Mouse (Mus musculus) left cerebral cortex, adult 2 months (tissue): ENCODE results near the gene Olfr127. TPM values are rescaled to one million over a fixed set of nuclear protein-coding genes. Genes with fewer than 3 reads are reported as not detected.
"Not testable (repeated sequence)": the region's sequence is repeated elsewhere in the genome, so short reads cannot be mapped to it uniquely, and the experiment has no call there.

Experiments used
- DNase-seq, 2 experiments: peaks; one replicate each; pipeline ENCODE4 v3.0.0; 2021 to 2022; ENCODE audit warnings: low spot score in 2 of 2, mixed read lengths in 1 of 2; ENCODE audit errors: extremely low spot score in 1 of 2
- H3K27ac ChIP-seq: fragments of 200-600 bp; 2 replicates; pipeline ENCODE4 v1.8.1; 2022
- H3K4me3 ChIP-seq: fragments of 200-600 bp; 2 replicates; pipeline ENCODE4 v1.8.1; 2022
- CTCF ChIP-seq: fragments of 200-600 bp; IDR thresholded peaks from 2 replicates; pipeline ENCODE4 v1.8.1; 2022; ENCODE audit warnings: antibody characterized with exemption, mild to moderate bottlenecking, moderate library complexity
- intact Hi-C: fragments of 180-260 bp; cut with DNase I; formaldehyde crosslinking; loops from one replicate; pipeline ENCODE4 v1.15.1; 2025
- long read RNA-seq, 2 experiments: library from polyadenylated mRNA; stranded (forward); transcript quantifications; one replicate each; pipeline ENCODE4 v2.0.0; 2021; ENCODE audit warnings: borderline mapping rate in 2 of 2
- total RNA-seq, 2 experiments: library from RNA; stranded (reverse); gene quantifications; 2 replicates each; pipeline ENCODE4 v1.2.3; 2021

Olfr127 gene
- total RNA-seq: not detected
- long read RNA-seq, experiment 1: 0 reads
- long read RNA-seq, experiment 2: 0 reads

DNA sequence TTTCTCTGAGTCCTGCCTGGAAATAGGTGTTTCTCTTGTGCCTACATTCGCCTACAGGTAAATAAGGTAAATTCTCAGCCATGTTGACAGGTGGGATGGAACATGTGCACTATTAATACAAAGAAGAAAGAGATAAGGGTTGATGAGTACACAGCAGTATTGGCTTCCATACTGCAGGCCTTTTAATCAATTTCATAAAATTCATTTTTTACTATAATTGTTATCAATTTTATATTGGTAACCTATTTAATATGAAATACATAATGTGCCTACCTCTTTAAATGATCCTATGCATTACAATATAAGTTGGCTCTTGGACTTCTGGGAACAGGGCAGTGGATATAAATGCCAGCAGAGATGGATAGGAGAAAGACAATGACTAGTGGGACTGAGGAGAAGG, at the start of gene Olfr127:
Gene Olfr127, plus strand, starts transcription at position 301 of the 400 bp plus-strand sequence.
- Histone ChIP-seq H3K27ac (no peak within 1 kb of the TSS), H3K4me3 (no peak within 1 kb of the TSS)
- DNase-seq: no peak
- intact Hi-C loops: no loop called here
- TF ChIP-seq CTCF: no peak

DNA sequence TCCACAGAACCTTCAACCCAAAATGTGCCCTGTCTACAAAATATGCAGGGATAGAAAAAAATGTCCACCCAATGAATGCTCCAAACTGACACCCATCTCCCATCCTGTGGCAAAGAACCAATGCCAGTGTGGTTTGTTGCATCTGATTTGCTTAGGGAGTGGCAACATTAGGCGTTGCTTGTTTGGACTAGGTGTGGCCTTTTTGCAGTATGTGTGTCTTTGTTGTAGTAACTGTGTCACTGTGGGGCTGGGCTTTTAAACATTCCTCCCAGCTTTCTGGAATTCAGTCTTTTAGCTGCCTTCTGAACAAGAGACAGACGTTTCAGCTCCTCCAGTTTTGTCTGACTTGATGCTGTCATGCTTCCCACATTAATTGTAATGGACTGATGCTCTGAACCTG, 36.3 kb upstream of the Olfr127 start:
- intact Hi-C loops: no loop called here
- TF ChIP-seq CTCF: no peak
- Histone ChIP-seq H3K27ac (no peak overlapping the region), H3K4me3 (no peak overlapping the region)
- no peak for DNase-seq

DNA sequence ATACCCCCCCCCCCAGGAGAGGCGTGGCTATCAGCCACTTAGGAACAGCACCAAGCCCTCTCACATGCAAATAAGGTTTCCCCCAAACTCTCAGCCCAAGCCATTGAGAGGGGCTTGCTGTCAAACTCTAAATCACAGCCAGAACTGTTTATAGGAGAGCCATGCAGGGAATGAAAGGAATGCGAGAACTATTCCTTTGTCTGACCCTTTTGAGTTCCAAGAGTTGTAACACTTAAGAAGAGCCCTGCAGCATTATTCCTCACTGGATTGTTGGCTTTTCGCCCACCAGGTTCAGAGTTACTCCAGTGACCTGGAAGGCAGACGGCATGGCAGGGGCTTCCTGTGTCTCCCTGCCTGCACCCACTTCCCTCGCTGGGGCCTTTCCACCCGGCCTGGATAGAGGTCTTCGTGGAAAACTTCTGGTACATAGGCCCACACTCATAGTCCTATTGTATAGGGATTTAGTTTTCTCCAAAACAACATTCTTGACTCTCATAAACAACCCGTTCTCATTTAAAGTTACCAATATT, 30.5 kb upstream of the Olfr127 start:
- no peak overlapping the region for H3K4me3 ChIP-seq
- no peak for DNase-seq
- TF ChIP-seq CTCF: no peak
- H3K27ac ChIP-seq: no peak overlapping the region
- intact Hi-C loops: no loop called here

DNA sequence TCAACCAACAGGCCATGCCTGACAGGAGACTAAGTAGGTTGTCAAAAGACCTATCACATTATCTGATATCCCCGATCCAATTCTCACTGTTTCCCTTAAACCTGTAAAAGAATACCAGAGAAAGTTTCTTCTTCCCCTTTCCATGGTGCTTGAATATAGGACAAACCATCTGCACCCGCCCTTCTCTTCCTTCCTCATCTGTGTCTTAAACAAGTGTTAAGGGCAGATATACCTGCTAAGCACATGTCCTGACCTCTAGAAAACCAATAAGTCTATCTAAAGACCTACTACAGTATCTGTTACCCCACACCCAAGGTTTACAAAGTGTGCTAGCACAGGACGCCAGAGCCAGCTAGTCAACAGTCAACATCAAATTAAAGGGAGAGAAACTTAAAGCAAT, 26.4 kb upstream of the Olfr127 start:
- no peak overlapping the region for H3K27ac ChIP-seq
- intact Hi-C loops: no loop called here
- no peak overlapping the region for H3K4me3 ChIP-seq
- no peak for TF ChIP-seq CTCF
- DNase-seq: no peak

DNA sequence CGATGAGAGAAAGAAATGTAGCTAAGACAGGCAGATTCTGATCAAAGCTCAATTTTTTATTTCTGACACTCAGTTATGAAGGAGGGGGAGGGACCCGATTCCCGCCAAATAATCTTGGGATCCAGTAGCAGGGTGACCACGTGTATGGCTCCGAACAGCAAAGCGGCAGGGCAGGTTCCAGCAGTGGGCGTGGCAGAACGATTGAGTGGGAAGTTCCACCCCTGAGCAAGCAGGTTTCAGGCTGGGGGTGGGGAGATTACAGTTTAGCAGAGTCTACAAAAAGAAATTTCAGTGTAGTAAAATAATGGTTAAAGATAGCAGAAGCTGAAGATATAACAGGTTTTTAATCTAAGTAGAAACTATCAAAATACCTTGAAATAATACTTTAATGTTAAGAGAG, 6.6 kb downstream of the Olfr127 start:
- intact Hi-C loops: not testable (repeated sequence)

DNA sequence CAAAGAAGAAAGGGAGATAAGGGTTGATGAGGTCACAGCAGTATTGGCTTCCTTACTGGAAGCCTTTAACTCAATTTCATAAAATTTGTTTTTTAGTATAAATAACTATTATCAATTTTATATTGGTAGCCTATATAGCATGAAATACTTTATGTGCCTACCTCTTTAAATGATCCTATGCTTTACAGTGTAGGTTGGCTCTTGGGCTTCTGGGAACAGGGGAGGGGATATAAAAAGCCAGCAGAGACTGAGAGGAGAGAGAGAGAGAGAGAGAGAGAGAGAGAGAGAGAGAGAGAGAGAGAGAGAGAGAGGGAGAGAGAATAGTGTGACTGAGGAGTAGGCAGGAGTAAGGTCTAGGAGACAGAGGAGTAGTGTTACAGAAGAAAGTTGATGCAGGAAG, 20.0 kb downstream of the Olfr127 start, which contains the start of gene Olfr128:
Gene Olfr128, plus strand, starts transcription at position 301 of the 400 bp plus-strand sequence.
- no peak for DNase-seq
- Histone ChIP-seq H3K4me3 (no peak within 1 kb of the TSS), H3K27ac (no peak within 1 kb of the TSS)
- TF ChIP-seq CTCF: no peak
- intact Hi-C loops: no loop called here

More for the DNA sequence above, 6.6 kb downstream of the Olfr127 start:
- H3K27ac ChIP-seq, DNase-seq, H3K4me3 ChIP-seq: not testable (repeated sequence)

DNA sequence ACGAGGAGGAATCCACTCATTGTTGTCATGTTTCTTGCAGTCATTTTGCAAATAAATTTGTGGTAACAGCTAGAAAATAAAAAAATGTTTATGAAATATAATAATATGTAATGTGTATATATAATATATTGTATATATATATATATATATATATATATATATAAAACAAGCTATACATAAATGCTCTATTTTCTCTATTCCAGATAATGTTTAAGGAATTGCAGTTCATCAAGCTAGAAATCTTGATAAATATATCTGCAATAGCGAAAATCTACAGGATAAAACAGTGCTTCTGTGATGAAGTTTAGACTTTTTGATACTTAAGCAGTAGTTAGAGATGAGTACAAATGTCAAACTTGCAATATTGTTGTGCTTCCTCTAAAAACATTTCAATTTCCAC, 52.7 kb downstream of the Olfr127 start, which contains the start of gene Olfr761:
Gene Olfr761, minus strand, starts transcription at position 101 of the 400 bp plus-strand sequence.
- Histone ChIP-seq H3K27ac (no peak within 1 kb of the TSS), H3K4me3 (no peak within 1 kb of the TSS)
- DNase-seq: no peak
- no peak for TF ChIP-seq CTCF
- intact Hi-C loops: no loop called here

Other genes starting within 250 kb of the Olfr127 start
- gene Olfr117, start 236.7 kb upstream of the Olfr127 start, total RNA-seq: not detected
- gene Olfr118, start 233.4 kb upstream of the Olfr127 start, total RNA-seq: not detected
- gene Olfr119, start 203.9 kb upstream of the Olfr127 start, total RNA-seq: not detected
- not detected for gene Olfr120, start 178.6 kb upstream of the Olfr127 start, total RNA-seq
- gene Olfr121, start 151.6 kb upstream of the Olfr127 start, total RNA-seq: not detected
- gene Olfr122, start 131.8 kb upstream of the Olfr127 start, total RNA-seq: not detected
- gene Olfr123, start 106.9 kb upstream of the Olfr127 start, total RNA-seq: not detected
- not detected for gene Olfr124, start 100.5 kb upstream of the Olfr127 start, total RNA-seq
- not detected for gene Olfr125, start 67.5 kb upstream of the Olfr127 start, total RNA-seq
- gene Olfr126, start 53.0 kb upstream of the Olfr127 start, total RNA-seq: not detected
- gene Olfr128, start 20.1 kb downstream of the Olfr127 start, total RNA-seq: not detected
- not detected for gene Olfr761, start 52.6 kb downstream of the Olfr127 start, total RNA-seq
- not detected for gene Olfr129, start 159.6 kb downstream of the Olfr127 start, total RNA-seq
- not detected for gene Olfr130, start 163.5 kb downstream of the Olfr127 start, total RNA-seq
- gene Olfr131, start 188.3 kb downstream of the Olfr127 start, total RNA-seq: not detected
- not detected for gene Olfr132, start 234.1 kb downstream of the Olfr127 start, total RNA-seq
- gene Olfr133, start 244.8 kb downstream of the Olfr127 start, total RNA-seq: not detected